Mouse (Mus musculus): ENCODE measurements at regions not wholly inside any gene's neighbourhood (a gene's known extent, or its start where the extent isn't known, plus 50 kb on each side); places are given as distances from the start of the nearest gene placed in this dataset.
"Not testable (repeated sequence)": the region's sequence is repeated elsewhere in the genome, so short reads cannot be mapped to it uniquely, and the experiment has no call there.

- Histone ChIP-seq H3K4me2 (no peak overlapping the region), H3K27ac (replicated peaks) (no peak overlapping the region), H3K36me3 (no peaks in the 10 kb centered on the region), H3K9me3 (no peaks in the 10 kb centered on the region), H3K4me3 (no peak overlapping the region), H3K9ac (no peak overlapping the region), H3K4me1 (replicated peaks) (no peaks in the 10 kb centered on the region), H3K27me3 (no peaks in the 10 kb centered on the region)
- no peak for ATAC-seq (ENCODE audit: low FRiP score, low read depth)
- 77% methylated on average over 3 of the region's 3 CpGs for WGBS
These were observed 79.1 kb upstream of the Neurl1b start for GRCm38 (mm10) chr17:26335551-26335950.

GRCm38 (mm10) chr17:26336011-26336410, 78.6 kb upstream of the Neurl1b start:
- Histone ChIP-seq H3K4me3 (no peak overlapping the region), H3K4me1 (replicated peaks) (no peaks in the 10 kb centered on the region), H3K36me3 (no peaks in the 10 kb centered on the region), H3K9me3 (no peaks in the 10 kb centered on the region), H3K9ac (no peak overlapping the region), H3K27me3 (no peaks in the 10 kb centered on the region), H3K27ac (replicated peaks) (no peak overlapping the region), H3K4me2 (no peak overlapping the region)
- WGBS: 100% methylated on average over 1 of the region's 1 CpGs
- no peak for ATAC-seq (ENCODE audit: low FRiP score, low read depth)

DNA sequence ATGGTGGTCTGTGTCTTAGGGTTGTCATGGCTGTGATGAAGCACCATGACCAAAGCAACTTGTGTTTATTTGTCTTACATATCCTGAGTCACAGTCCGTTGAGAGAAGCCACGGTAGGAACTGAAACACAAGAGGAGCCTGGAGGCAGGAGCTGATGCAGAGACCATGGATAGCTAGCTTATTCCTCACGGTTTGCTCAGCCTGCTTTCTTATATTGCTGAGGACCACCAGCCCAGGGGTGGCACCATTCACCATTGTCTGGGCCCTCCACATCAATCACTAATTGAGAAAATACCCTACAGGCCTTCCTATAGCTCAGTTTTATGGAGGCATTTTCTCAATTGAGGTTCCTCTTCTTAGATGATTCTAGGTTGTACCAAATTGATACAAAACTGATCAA, 77.5 kb upstream of the Neurl1b start:
- H3K9me3 ChIP-seq: no peaks in the 10 kb centered on the region
- no peaks in the 10 kb centered on the region for H3K27me3 ChIP-seq
- H3K9ac ChIP-seq: no peak overlapping the region
- no peak for ATAC-seq (ENCODE audit: low FRiP score, low read depth)
- no peaks in the 10 kb centered on the region for H3K36me3 ChIP-seq
- 75% methylated on average over 3 of the region's 3 CpGs for WGBS
- no peaks in the 10 kb centered on the region for H3K4me1 ChIP-seq (replicated peaks)
- H3K4me2 ChIP-seq: no peak overlapping the region
- no peak overlapping the region for H3K27ac ChIP-seq (replicated peaks)
- H3K4me3 ChIP-seq: no peak overlapping the region

GRCm38 (mm10) chr17:26345436-26345835, 69.2 kb upstream of the Neurl1b start:
- not testable (repeated sequence) for H3K36me3 ChIP-seq; H3K4me2 ChIP-seq; H3K4me3 ChIP-seq; ATAC-seq (ENCODE audit: low FRiP score, low read depth); H3K4me1 ChIP-seq (replicated peaks); H3K9me3 ChIP-seq; H3K27ac ChIP-seq (replicated peaks); H3K9ac ChIP-seq; H3K27me3 ChIP-seq
- WGBS: 86% methylated on average over 7 of the region's 7 CpGs

DNA sequence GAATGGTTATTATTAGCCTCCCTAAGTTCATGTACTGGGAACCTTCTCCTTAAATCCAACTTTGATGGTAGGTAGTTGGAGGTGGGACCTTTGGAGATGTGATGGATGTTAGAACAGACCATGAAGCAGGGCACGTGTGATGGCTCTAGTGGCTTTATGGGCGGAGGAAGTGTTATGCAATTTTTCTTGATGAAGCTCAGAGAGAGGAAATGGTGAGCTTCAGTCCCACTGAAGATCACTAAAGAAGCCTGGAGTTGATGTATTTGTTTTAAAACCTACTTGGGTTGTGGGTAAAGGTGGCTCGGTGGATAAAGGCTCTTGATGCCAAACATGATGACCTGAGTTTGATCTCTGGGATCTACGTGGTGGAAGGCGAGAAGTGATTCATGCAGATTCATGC, 66.5 kb upstream of the Neurl1b start:
- Histone ChIP-seq H3K36me3 (no peaks in the 10 kb centered on the region), H3K27ac (replicated peaks) (no peak overlapping the region), H3K9ac (no peak overlapping the region), H3K9me3 (no peaks in the 10 kb centered on the region), H3K4me1 (replicated peaks) (no peaks in the 10 kb centered on the region), H3K27me3 (no peaks in the 10 kb centered on the region), H3K4me3 (no peak overlapping the region), H3K4me2 (no peak overlapping the region)
- 93% methylated on average over 5 of the region's 5 CpGs for WGBS
- no peak for ATAC-seq (ENCODE audit: low FRiP score, low read depth)

DNA sequence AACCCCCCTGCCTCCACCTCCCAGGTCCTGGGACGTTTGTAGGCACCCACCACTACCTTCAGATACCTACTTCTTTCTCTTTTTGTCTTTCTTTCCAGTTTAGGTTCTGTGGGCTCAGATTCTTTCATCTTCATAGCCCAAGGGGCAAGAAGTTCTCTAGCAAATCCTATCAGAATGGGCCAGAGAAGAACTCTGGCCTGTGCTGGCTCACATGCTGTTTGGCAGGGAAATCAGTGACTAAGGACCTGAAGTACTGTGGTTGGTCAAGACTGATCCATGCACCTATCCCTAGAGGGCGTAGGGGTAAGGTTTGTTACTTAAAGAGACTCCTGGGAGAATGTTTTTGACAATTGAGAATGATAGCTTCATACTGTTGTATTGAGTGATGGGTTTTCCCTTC, 64.9 kb upstream of the Neurl1b start:
- H3K4me2 ChIP-seq: no peak overlapping the region
- H3K4me3 ChIP-seq: no peak overlapping the region
- no peaks in the 10 kb centered on the region for H3K9me3 ChIP-seq
- H3K4me1 ChIP-seq (replicated peaks): no peaks in the 10 kb centered on the region
- no peak overlapping the region for H3K9ac ChIP-seq
- no peak overlapping the region for H3K27ac ChIP-seq (replicated peaks)
- no peak for ATAC-seq (ENCODE audit: low FRiP score, low read depth)
- no peaks in the 10 kb centered on the region for H3K27me3 ChIP-seq
- 61% methylated on average over 2 of the region's 2 CpGs for whole genome bisulfite sequencing
- no peaks in the 10 kb centered on the region for H3K36me3 ChIP-seq

DNA sequence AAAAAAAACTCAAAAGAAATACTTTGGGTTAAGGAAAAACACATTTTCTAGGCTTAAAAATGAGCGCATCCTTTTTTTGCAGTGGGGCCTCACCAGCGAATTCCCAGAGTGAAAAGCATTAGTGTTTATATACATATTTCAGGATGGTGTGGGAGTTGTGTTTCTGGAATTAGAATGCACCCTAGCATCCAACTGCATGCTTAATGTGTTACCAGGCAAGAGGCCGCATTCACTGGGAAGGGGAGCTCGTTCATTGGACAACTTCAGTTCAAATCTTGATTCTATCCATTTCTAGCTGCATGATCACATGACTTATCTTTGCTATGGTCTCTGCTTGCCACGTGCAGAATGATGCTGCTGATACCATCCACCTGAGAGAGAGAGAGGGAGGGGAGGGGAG, 64.4 kb upstream of the Neurl1b start:
- no peak for ATAC-seq (ENCODE audit: low FRiP score, low read depth)
- Histone ChIP-seq H3K4me2 (no peak overlapping the region), H3K9me3 (no peaks in the 10 kb centered on the region)

DNA sequence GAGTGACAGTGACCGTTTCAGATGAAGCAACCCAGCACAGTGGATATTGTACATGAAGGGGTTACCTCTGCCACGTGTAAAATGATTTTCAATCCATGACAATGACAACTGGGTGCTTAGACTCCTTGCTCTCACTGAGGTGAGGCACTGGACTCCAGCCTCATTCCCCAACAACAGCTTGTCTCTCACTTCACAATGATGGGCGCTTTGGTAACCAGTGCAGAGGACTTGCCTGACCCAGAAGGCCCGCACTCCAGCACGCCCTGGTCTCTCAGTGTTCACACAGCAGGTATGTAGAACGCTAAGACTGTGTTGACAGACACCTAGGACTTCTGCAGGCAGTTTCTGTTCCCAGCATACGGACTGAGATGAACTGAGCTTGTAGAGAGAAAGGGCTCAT, 62.6 kb upstream of the Neurl1b start:
- Histone ChIP-seq H3K9ac (no peak overlapping the region), H3K4me3 (no peak overlapping the region), H3K9me3 (no peaks in the 10 kb centered on the region), H3K4me2 (no peak overlapping the region), H3K27ac (replicated peaks) (no peak overlapping the region), H3K4me1 (replicated peaks) (no peaks in the 10 kb centered on the region), H3K27me3 (no peaks in the 10 kb centered on the region), H3K36me3 (no peaks in the 10 kb centered on the region)
- 86% methylated on average over 7 of the region's 7 CpGs for WGBS
- no peak for ATAC-seq (ENCODE audit: low FRiP score, low read depth)

More for the DNA sequence above, 64.4 kb upstream of the Neurl1b start:
- H3K4me3 ChIP-seq: no peak overlapping the region
- WGBS: 80% methylated on average over 5 of the region's 5 CpGs
- H3K36me3 ChIP-seq: no peaks in the 10 kb centered on the region
- no peak overlapping the region for H3K27ac ChIP-seq (replicated peaks)
- no peak overlapping the region for H3K9ac ChIP-seq
- H3K27me3 ChIP-seq: no peaks in the 10 kb centered on the region
- no peaks in the 10 kb centered on the region for H3K4me1 ChIP-seq (replicated peaks)

GRCm38 (mm10) chr17:26352712-26353111, 61.9 kb upstream of the Neurl1b start:
- Histone ChIP-seq H3K9me3 (no peaks in the 10 kb centered on the region), H3K27ac (replicated peaks) (no peak overlapping the region), H3K4me1 (replicated peaks) (no peaks in the 10 kb centered on the region), H3K36me3 (no peaks in the 10 kb centered on the region), H3K9ac (no peak overlapping the region), H3K27me3 (no peaks in the 10 kb centered on the region), H3K4me3 (no peak overlapping the region), H3K4me2 (no peak overlapping the region)
- ATAC-seq (ENCODE audit: low FRiP score, low read depth): no peak
- 74% methylated on average over 4 of the region's 4 CpGs for WGBS

GRCm38 (mm10) chr17:26354431-26354830, 60.2 kb upstream of the Neurl1b start:
- Histone ChIP-seq H3K27ac (replicated peaks) (no peak overlapping the region), H3K4me2 (no peak overlapping the region), H3K4me3 (no peak overlapping the region), H3K9me3 (no peaks in the 10 kb centered on the region), H3K27me3 (no peaks in the 10 kb centered on the region), H3K4me1 (replicated peaks) (no peaks in the 10 kb centered on the region), H3K9ac (no peak overlapping the region), H3K36me3 (no peaks in the 10 kb centered on the region)
- 73% methylated on average over 3 of the region's 3 CpGs for WGBS
- no peak for ATAC-seq (ENCODE audit: low FRiP score, low read depth)

DNA sequence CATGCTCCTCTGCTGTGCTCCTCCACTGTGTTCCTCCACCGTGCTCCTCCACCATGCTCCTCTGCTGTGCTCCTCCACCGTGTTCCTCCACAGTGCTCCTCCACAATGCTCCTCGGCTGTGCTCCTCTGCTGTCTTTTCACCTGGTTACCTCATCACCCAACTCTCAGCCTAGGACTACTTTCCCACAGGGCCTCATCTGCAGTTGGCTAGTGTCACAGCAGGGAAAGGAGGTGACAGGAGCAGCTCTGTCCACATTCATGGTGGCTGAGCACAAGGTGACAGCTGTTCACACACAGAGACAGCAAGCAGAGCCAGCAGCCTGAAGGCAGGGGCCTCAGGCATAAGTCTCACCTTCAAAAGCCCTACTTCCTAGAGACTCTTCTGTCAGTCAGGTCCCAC, 59.3 kb upstream of the Neurl1b start:
- H3K9me3 ChIP-seq: no peaks in the 10 kb centered on the region
- H3K36me3 ChIP-seq: no peaks in the 10 kb centered on the region
- H3K4me2 ChIP-seq: no peak overlapping the region
- 89% methylated on average over 3 of the region's 3 CpGs for WGBS
- H3K4me1 ChIP-seq (replicated peaks): no peaks in the 10 kb centered on the region
- no peak overlapping the region for H3K9ac ChIP-seq
- no peaks in the 10 kb centered on the region for H3K27me3 ChIP-seq
- ATAC-seq (ENCODE audit: low FRiP score, low read depth): no peak
- H3K4me3 ChIP-seq: no peak overlapping the region
- no peak overlapping the region for H3K27ac ChIP-seq (replicated peaks)

GRCm38 (mm10) chr17:26356906-26357305, 57.7 kb upstream of the Neurl1b start:
- ATAC-seq (ENCODE audit: low FRiP score, low read depth): no peak; the same call in 1 of the 2 replicates
- Histone ChIP-seq H3K36me3 (no peaks in the 10 kb centered on the region), H3K4me2 (no peak overlapping the region), H3K4me3 (no peak overlapping the region), H3K27ac (replicated peaks) (no peak overlapping the region), H3K9me3 (no peaks in the 10 kb centered on the region), H3K4me1 (replicated peaks) (peaks cover 3% of the 10 kb centered on the region), H3K27me3 (no peaks in the 10 kb centered on the region), H3K9ac (no peak overlapping the region)
- WGBS: 65% methylated on average over 5 of the region's 5 CpGs

DNA sequence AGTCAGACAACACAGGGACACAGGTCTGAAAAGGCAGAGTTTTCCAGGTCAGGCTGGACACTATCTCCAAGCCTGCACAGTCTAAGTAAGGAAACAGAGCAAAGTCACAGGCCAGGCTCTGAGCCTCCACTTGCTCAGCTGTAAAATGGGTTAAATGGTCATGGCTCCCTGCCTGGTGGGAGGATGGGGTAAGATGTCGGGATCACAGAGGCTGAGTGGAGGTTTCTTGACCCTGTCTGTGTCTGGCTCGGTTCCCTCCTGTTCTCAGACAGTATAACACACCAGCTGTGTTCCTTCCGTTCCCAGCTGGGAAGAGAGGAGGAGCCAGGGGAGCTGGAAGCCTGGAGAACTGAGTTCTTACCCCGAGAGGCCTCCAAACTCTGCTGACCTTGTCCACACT, 56.8 kb upstream of the Neurl1b start:
- Histone ChIP-seq H3K36me3 (no peaks in the 10 kb centered on the region), H3K9ac (no peak overlapping the region), H3K4me1 (replicated peaks) (peaks cover 9% of the 10 kb centered on the region), H3K27ac (replicated peaks) (no peak overlapping the region), H3K4me3 (no peak overlapping the region), H3K9me3 (no peaks in the 10 kb centered on the region), H3K4me2 (no peak overlapping the region), H3K27me3 (no peaks in the 10 kb centered on the region)
- ATAC-seq (ENCODE audit: low FRiP score, low read depth): no peak
- 47% methylated on average over 4 of the region's 4 CpGs for WGBS

Measured in hindbrain, embryonic 15.5 days (tissue).